Mouse (Mus musculus): Measurements from ENCODE around the gene Unc13c. TPM values are rescaled to one million over a fixed set of nuclear protein-coding genes. Genes with fewer than 3 reads are reported as not detected.

Unc13c gene
- polyA plus RNA-seq, 1 experiment from 2014 or later = 3.3 TPM

GRCm38 (mm10) chr9:73970717-73971116 is 2.0 kb upstream of the Unc13c start:
- Histone ChIP-seq H3K9ac (ENCODE audit: low read length) (no peak overlapping the region), H3K27ac (replicated peaks in 1 of 2; ENCODE audit: control insufficient read depth in 1 of 2, insufficient read depth in 1 of 2, low read depth in 2 of 2, low read length in 2 of 2) (no peak overlapping the region), H3K4me2 (ENCODE audit: low read length) (no peak overlapping the region), H3K9me3 (ENCODE audit: control insufficient read depth, low read length) (no peaks in the 10 kb centered on the region), H3K4me1 (ENCODE audit: control insufficient read depth in 2 of 2, insufficient read depth in 2 of 2, low read length in 2 of 2) (peaks cover 5 to 17% of the 10 kb centered on the region in 2 experiments), H3K4me3 (ENCODE audit: control insufficient read depth in 1 of 2, insufficient read depth in 1 of 2, low read depth in 1 of 2, low read length in 2 of 2) (no peak overlapping the region), H3K27me3 (ENCODE audit: control insufficient read depth, insufficient read depth, low read length) (no peaks in the 10 kb centered on the region), H3K36me3 (ENCODE audit: control insufficient read depth, insufficient read depth, low read length) (no peaks in the 10 kb centered on the region)
- WGBS = 64% methylated on average over 9 of the region's 9 CpGs
- ATAC-seq (ENCODE audit: insufficient number of reproducible peaks, insufficient read depth, low FRiP score, low read depth) = no peak

GRCm38 (mm10) chr9:73965322-73965915 is 3.3 kb downstream of the Unc13c start:
- H3K9me3 ChIP-seq (ENCODE audit: control insufficient read depth, low read length) = no peaks in the 10 kb centered on the region
- no peaks in the 10 kb centered on the region for H3K27me3 ChIP-seq (ENCODE audit: control insufficient read depth, insufficient read depth, low read length)
- H3K4me2 ChIP-seq (ENCODE audit: low read length) = peak overlapping the region; percentile 81
- 12% methylated on average over 9 of the region's 9 CpGs for WGBS
- peak overlapping the region; percentile 63 to 66 for H3K27ac ChIP-seq (replicated peaks in 1 of 2; ENCODE audit: control insufficient read depth in 1 of 2, insufficient read depth in 1 of 2, low read depth in 2 of 2, low read length in 2 of 2)
- H3K4me3 ChIP-seq (ENCODE audit: control insufficient read depth in 1 of 2, insufficient read depth in 1 of 2, low read depth in 1 of 2, low read length in 2 of 2) = peak overlapping the region in 1 of 2 experiments; percentile 10; a peak in 1 of 4 replicates
- no peaks in the 10 kb centered on the region for H3K36me3 ChIP-seq (ENCODE audit: control insufficient read depth, insufficient read depth, low read length)
- peaks cover 15 to 25% of the 10 kb centered on the region in 2 experiments for H3K4me1 ChIP-seq (ENCODE audit: control insufficient read depth in 2 of 2, insufficient read depth in 2 of 2, low read length in 2 of 2)
- ATAC-seq (ENCODE audit: insufficient number of reproducible peaks, insufficient read depth, low FRiP score, low read depth) = 0 out of 2 replicates have a peak, but pooled peaks have one; percentile 26
- H3K9ac ChIP-seq (ENCODE audit: low read length) = no peak overlapping the region

GRCm38 (mm10) chr9:73962471-73962870 is 6.3 kb downstream of the Unc13c start:
- no peak overlapping the region for H3K4me3 ChIP-seq (ENCODE audit: control insufficient read depth in 1 of 2, insufficient read depth in 1 of 2, low read depth in 1 of 2, low read length in 2 of 2)
- no peak overlapping the region for H3K27ac ChIP-seq (replicated peaks in 1 of 2; ENCODE audit: control insufficient read depth in 1 of 2, insufficient read depth in 1 of 2, low read depth in 2 of 2, low read length in 2 of 2)
- no peak for ATAC-seq (ENCODE audit: insufficient number of reproducible peaks, insufficient read depth, low FRiP score, low read depth)
- no peaks in the 10 kb centered on the region for H3K27me3 ChIP-seq (ENCODE audit: control insufficient read depth, insufficient read depth, low read length)
- H3K9ac ChIP-seq (ENCODE audit: low read length) = no peak overlapping the region
- H3K36me3 ChIP-seq (ENCODE audit: control insufficient read depth, insufficient read depth, low read length) = no peaks in the 10 kb centered on the region
- H3K4me1 ChIP-seq (ENCODE audit: control insufficient read depth in 2 of 2, insufficient read depth in 2 of 2, low read length in 2 of 2) = peaks cover 13 to 22% of the 10 kb centered on the region in 2 experiments
- WGBS = 82% methylated on average over 6 of the region's 6 CpGs
- no peak overlapping the region for H3K4me2 ChIP-seq (ENCODE audit: low read length)
- H3K9me3 ChIP-seq (ENCODE audit: control insufficient read depth, low read length) = no peaks in the 10 kb centered on the region

- no peaks in the 10 kb centered on the region for H3K36me3 ChIP-seq (ENCODE audit: control insufficient read depth, insufficient read depth, low read length)
- no peak overlapping the region for H3K4me2 ChIP-seq (ENCODE audit: low read length)
- no peak for ATAC-seq (ENCODE audit: insufficient number of reproducible peaks, insufficient read depth, low FRiP score, low read depth)
- H3K9ac ChIP-seq (ENCODE audit: low read length) = no peak overlapping the region
- no peaks in the 10 kb centered on the region for H3K9me3 ChIP-seq (ENCODE audit: control insufficient read depth, low read length)
- no peak overlapping the region for H3K4me3 ChIP-seq (ENCODE audit: control insufficient read depth in 1 of 2, insufficient read depth in 1 of 2, low read depth in 1 of 2, low read length in 2 of 2)
- H3K4me1 ChIP-seq (ENCODE audit: control insufficient read depth in 2 of 2, insufficient read depth in 2 of 2, low read length in 2 of 2) = peaks cover 2 to 10% of the 10 kb centered on the region in 2 experiments; a peak in 2 of 4 replicates
- H3K27ac ChIP-seq (replicated peaks in 1 of 2; ENCODE audit: control insufficient read depth in 1 of 2, insufficient read depth in 1 of 2, low read depth in 2 of 2, low read length in 2 of 2) = no peak overlapping the region
- H3K27me3 ChIP-seq (ENCODE audit: control insufficient read depth, insufficient read depth, low read length) = no peaks in the 10 kb centered on the region
These were observed 16.4 kb downstream of the Unc13c start for GRCm38 (mm10) chr9:73952331-73952730.

GRCm38 (mm10) chr9:73951586-73951985 is 17.2 kb downstream of the Unc13c start:
- Histone ChIP-seq H3K4me3 (ENCODE audit: control insufficient read depth in 1 of 2, insufficient read depth in 1 of 2, low read depth in 1 of 2, low read length in 2 of 2) (no peak overlapping the region), H3K9ac (ENCODE audit: low read length) (no peak overlapping the region), H3K27me3 (ENCODE audit: control insufficient read depth, insufficient read depth, low read length) (no peaks in the 10 kb centered on the region), H3K4me2 (ENCODE audit: low read length) (no peak overlapping the region), H3K27ac (replicated peaks in 1 of 2; ENCODE audit: control insufficient read depth in 1 of 2, insufficient read depth in 1 of 2, low read depth in 2 of 2, low read length in 2 of 2) (no peak overlapping the region), H3K36me3 (ENCODE audit: control insufficient read depth, insufficient read depth, low read length) (no peaks in the 10 kb centered on the region), H3K4me1 (ENCODE audit: control insufficient read depth in 2 of 2, insufficient read depth in 2 of 2, low read length in 2 of 2) (peaks cover 2 to 10% of the 10 kb centered on the region in 2 experiments; a peak in 2 of 4 replicates), H3K9me3 (ENCODE audit: control insufficient read depth, low read length) (no peaks in the 10 kb centered on the region)
- 73% methylated on average over 4 of the region's 4 CpGs for WGBS
- ATAC-seq (ENCODE audit: insufficient number of reproducible peaks, insufficient read depth, low FRiP score, low read depth) = no peak

- no peaks in the 10 kb centered on the region for H3K9me3 ChIP-seq (ENCODE audit: control insufficient read depth, low read length)
- WGBS = 27% methylated on average over 4 of the region's 4 CpGs
- no peak overlapping the region for H3K4me2 ChIP-seq (ENCODE audit: low read length)
- no peak overlapping the region for H3K4me3 ChIP-seq (ENCODE audit: control insufficient read depth in 1 of 2, insufficient read depth in 1 of 2, low read depth in 1 of 2, low read length in 2 of 2)
- no peak for ATAC-seq (ENCODE audit: insufficient number of reproducible peaks, insufficient read depth, low FRiP score, low read depth)
- H3K4me1 ChIP-seq (ENCODE audit: control insufficient read depth in 2 of 2, insufficient read depth in 2 of 2, low read length in 2 of 2) = peaks cover 0 to 12% of the 10 kb centered on the region in 2 experiments; a peak in 2 of 4 replicates
- H3K27ac ChIP-seq (replicated peaks in 1 of 2; ENCODE audit: control insufficient read depth in 1 of 2, insufficient read depth in 1 of 2, low read depth in 2 of 2, low read length in 2 of 2) = no peak overlapping the region
- no peaks in the 10 kb centered on the region for H3K27me3 ChIP-seq (ENCODE audit: control insufficient read depth, insufficient read depth, low read length)
- peaks cover 17% of the 10 kb centered on the region for H3K36me3 ChIP-seq (ENCODE audit: control insufficient read depth, insufficient read depth, low read length)
- no peak overlapping the region for H3K9ac ChIP-seq (ENCODE audit: low read length)
These were observed 33.9 kb downstream of the Unc13c start for GRCm38 (mm10) chr9:73934844-73935243.

- WGBS = 88% methylated on average over 9 of the region's 9 CpGs
- peaks cover 17% of the 10 kb centered on the region for H3K36me3 ChIP-seq (ENCODE audit: control insufficient read depth, insufficient read depth, low read length)
- no peak for ATAC-seq (ENCODE audit: insufficient number of reproducible peaks, insufficient read depth, low FRiP score, low read depth)
- no peak overlapping the region for H3K27ac ChIP-seq (replicated peaks in 1 of 2; ENCODE audit: control insufficient read depth in 1 of 2, insufficient read depth in 1 of 2, low read depth in 2 of 2, low read length in 2 of 2)
- H3K4me2 ChIP-seq (ENCODE audit: low read length) = no peak overlapping the region
- no peaks in the 10 kb centered on the region for H3K9me3 ChIP-seq (ENCODE audit: control insufficient read depth, low read length)
- H3K4me3 ChIP-seq (ENCODE audit: control insufficient read depth in 1 of 2, insufficient read depth in 1 of 2, low read depth in 1 of 2, low read length in 2 of 2) = no peak overlapping the region
- H3K4me1 ChIP-seq (ENCODE audit: control insufficient read depth in 2 of 2, insufficient read depth in 2 of 2, low read length in 2 of 2) = peaks cover 0 to 12% of the 10 kb centered on the region in 2 experiments; a peak in 3 of 4 replicates
- no peak overlapping the region for H3K9ac ChIP-seq (ENCODE audit: low read length)
- no peaks in the 10 kb centered on the region for H3K27me3 ChIP-seq (ENCODE audit: control insufficient read depth, insufficient read depth, low read length)
These were observed 36.8 kb downstream of the Unc13c start for GRCm38 (mm10) chr9:73931988-73932387.

GRCm38 (mm10) chr9:73927276-73927675 is 41.5 kb downstream of the Unc13c start:
- no peak overlapping the region for H3K4me2 ChIP-seq (ENCODE audit: low read length)
- peaks cover 7% of the 10 kb centered on the region; the same call in 1 of the 2 replicates for H3K36me3 ChIP-seq (ENCODE audit: control insufficient read depth, insufficient read depth, low read length)
- peaks cover 4 to 10% of the 10 kb centered on the region in 2 experiments; a peak in 3 of 4 replicates for H3K4me1 ChIP-seq (ENCODE audit: control insufficient read depth in 2 of 2, insufficient read depth in 2 of 2, low read length in 2 of 2)
- WGBS = 76% methylated on average over 2 of the region's 2 CpGs
- no peak overlapping the region for H3K27ac ChIP-seq (replicated peaks in 1 of 2; ENCODE audit: control insufficient read depth in 1 of 2, insufficient read depth in 1 of 2, low read depth in 2 of 2, low read length in 2 of 2)
- H3K4me3 ChIP-seq (ENCODE audit: control insufficient read depth in 1 of 2, insufficient read depth in 1 of 2, low read depth in 1 of 2, low read length in 2 of 2) = no peak overlapping the region
- no peaks in the 10 kb centered on the region for H3K9me3 ChIP-seq (ENCODE audit: control insufficient read depth, low read length)
- ATAC-seq (ENCODE audit: insufficient number of reproducible peaks, insufficient read depth, low FRiP score, low read depth) = no peak
- no peaks in the 10 kb centered on the region for H3K27me3 ChIP-seq (ENCODE audit: control insufficient read depth, insufficient read depth, low read length)
- no peak overlapping the region for H3K9ac ChIP-seq (ENCODE audit: low read length)
